Mouse (Mus musculus) ES-Bruce4 (cell line): ENCODE data around the gene Nap1l4. TPM values are rescaled to one million over a fixed set of nuclear protein-coding genes. Genes with fewer than 3 reads are reported as not detected.

Experiments used
- H3K27ac ChIP-seq: 2 replicates; pipeline ENCODE4 v1.5.1; 2012; ENCODE audit warnings: low read length, inconsistent platforms; ENCODE audit not compliant: insufficient read depth
- H3K27me3 ChIP-seq: 2 replicates; pipeline ENCODE4 v1.6.1; 2012; ENCODE audit warnings: mild to moderate bottlenecking, low read length, inconsistent platforms; ENCODE audit not compliant: control insufficient read depth, poor library complexity, insufficient read depth, severe bottlenecking
- H3K36me3 ChIP-seq: 2 replicates; pipeline ENCODE4 v1.6.1; 2012; ENCODE audit warnings: inconsistent platforms, mild to moderate bottlenecking, low read length, moderate library complexity; ENCODE audit not compliant: control insufficient read depth, poor library complexity, insufficient read depth, severe bottlenecking
- H3K4me1 ChIP-seq: one replicate; pipeline ENCODE4 v1.8.1; 2011; ENCODE audit warnings: low read length; ENCODE audit not compliant: control insufficient read depth, insufficient read depth
- H3K4me3 ChIP-seq: 2 replicates; pipeline ENCODE4 v1.5.1; 2011; ENCODE audit warnings: low read depth, mild to moderate bottlenecking, low read length
- H3K9ac ChIP-seq: 2 replicates; pipeline ENCODE4 v1.6.1; 2012; ENCODE audit warnings: low read depth, mild to moderate bottlenecking, inconsistent platforms; ENCODE audit not compliant: poor library complexity, severe bottlenecking
- H3K9me3 ChIP-seq: replicated peaks from 2 replicates; pipeline ENCODE4 v1.6.1; 2012; ENCODE audit warnings: mild to moderate bottlenecking, low read length, inconsistent platforms; ENCODE audit not compliant: control insufficient read depth, poor library complexity, insufficient read depth, severe bottlenecking
- CTCF ChIP-seq: IDR thresholded peaks from one replicate; pipeline ENCODE4 v1.8.1; 2011; ENCODE audit warnings: low read depth, low read length
- EP300 ChIP-seq: IDR thresholded peaks from 2 replicates; pipeline ENCODE4 v1.6.1; 2011; ENCODE audit warnings: low read depth, low read length; ENCODE audit not compliant: insufficient read depth
- POLR2A ChIP-seq: IDR thresholded peaks from one replicate; pipeline ENCODE4 v1.8.1; 2011; ENCODE audit warnings: low read length; ENCODE audit not compliant: insufficient read depth
- polyA plus RNA-seq: library from polyadenylated mRNA; stranded (reverse); fragments of >200 nt; gene quantifications from 2 replicates; pipeline ENCODE4 v1.2.4, GENCODE M21; 2011; ENCODE audit warnings: low read depth; ENCODE audit not compliant: missing spikeins, insufficient read depth, insufficient read length

Gene Nap1l4
- polyA plus RNA-seq, 1 experiment: 208 TPM

GRCm38 (mm10) chr7:143477800-143478199 is 71.1 kb downstream of the Nap1l4 start:
- H3K4me1 ChIP-seq: peaks cover 2% of the 10 kb centered on the region
- no peak overlapping the region for H3K9ac ChIP-seq
- H3K9me3 ChIP-seq: no peaks in the 10 kb centered on the region
- H3K27ac ChIP-seq: no peak overlapping the region
- no peaks in the 10 kb centered on the region for H3K36me3 ChIP-seq
- H3K27me3 ChIP-seq: no peaks in the 10 kb centered on the region
- no peak overlapping the region for H3K4me3 ChIP-seq
- TF ChIP-seq EP300: no peak
- no peak for TF ChIP-seq CTCF
- TF ChIP-seq POLR2A: no peak

- Histone ChIP-seq H3K27me3 (no peaks in the 10 kb centered on the region), H3K36me3 (no peaks in the 10 kb centered on the region), H3K9ac (no peak overlapping the region), H3K27ac (no peak overlapping the region), H3K4me1 (no peaks in the 10 kb centered on the region), H3K9me3 (no peaks in the 10 kb centered on the region), H3K4me3 (no peak overlapping the region)
- no peak for TF ChIP-seq CTCF
- no peak for TF ChIP-seq EP300
- TF ChIP-seq POLR2A: no peak
These were observed 72.1 kb downstream of the Nap1l4 start for GRCm38 (mm10) chr7:143476702-143477335.

GRCm38 (mm10) chr7:143475876-143476275 is 73.0 kb downstream of the Nap1l4 start:
- Histone ChIP-seq H3K9ac (no peak overlapping the region), H3K27ac (no peak overlapping the region), H3K9me3 (no peaks in the 10 kb centered on the region), H3K4me1 (no peaks in the 10 kb centered on the region), H3K4me3 (no peak overlapping the region), H3K27me3 (no peaks in the 10 kb centered on the region), H3K36me3 (no peaks in the 10 kb centered on the region)
- TF ChIP-seq CTCF (no peak), POLR2A (no peak), EP300 (no peak)

- TF ChIP-seq POLR2A: no peak
- TF ChIP-seq CTCF: no peak
- TF ChIP-seq EP300: no peak
- Histone ChIP-seq H3K9me3 (no peaks in the 10 kb centered on the region), H3K4me1 (no peaks in the 10 kb centered on the region), H3K27ac (no peak overlapping the region), H3K9ac (no peak overlapping the region), H3K27me3 (no peaks in the 10 kb centered on the region), H3K4me3 (peak overlapping the region; percentile 52; the same call in 1 of the 2 replicates), H3K36me3 (no peaks in the 10 kb centered on the region)
These were observed 74.1 kb downstream of the Nap1l4 start for GRCm38 (mm10) chr7:143474811-143475210.

- no peaks in the 10 kb centered on the region; the same call in 1 of the 2 replicates for H3K27me3 ChIP-seq
- no peaks in the 10 kb centered on the region for H3K9me3 ChIP-seq
- no peaks in the 10 kb centered on the region for H3K36me3 ChIP-seq
- no peak for TF ChIP-seq CTCF
- TF ChIP-seq EP300: no peak
- no peak for TF ChIP-seq POLR2A
- H3K27ac ChIP-seq: no peak within 1 kb of the TSS
- peak within 1 kb of the TSS; percentile 56 for H3K4me3 ChIP-seq
- no peaks in the 10 kb centered on the region for H3K4me1 ChIP-seq
- H3K9ac ChIP-seq: no peak within 1 kb of the TSS
These were observed 75.4 kb downstream of the Nap1l4 start, which contains the start of gene Slc22a18 for GRCm38 (mm10) chr7:143473347-143474101. Gene Slc22a18 (plus strand): TSS chr7:143473736.

GRCm38 (mm10) chr7:143469946-143470345 is 79.0 kb downstream of the Nap1l4 start:
- peaks cover 3% of the 10 kb centered on the region for H3K4me1 ChIP-seq
- no peaks in the 10 kb centered on the region for H3K36me3 ChIP-seq
- H3K9ac ChIP-seq: no peak overlapping the region
- TF ChIP-seq CTCF (peak; percentile 85), POLR2A (no peak), EP300 (no peak)
- no peak overlapping the region for H3K4me3 ChIP-seq
- no peaks in the 10 kb centered on the region; the same call in 1 of the 2 replicates for H3K27me3 ChIP-seq
- H3K9me3 ChIP-seq: no peaks in the 10 kb centered on the region
- no peak overlapping the region for H3K27ac ChIP-seq
